Mouse (Mus musculus): ENCODE measurements around the gene Adamtsl5. TPM values are rescaled to one million over a fixed set of nuclear protein-coding genes. Genes with fewer than 3 reads are reported as not detected.

Adamtsl5 gene
- total RNA-seq, 2 experiments from 2014 or later, result 2.0 to 4.2 TPM

GRCm38 (mm10) chr10:80324120-80325037 is 23.8 kb downstream of the Adamtsl5 start:
- DNase-seq (ENCODE audit: low spot score in 2 of 2), result no peak
- intact Hi-C loops (cut with DNase I), result no loop called here

- DNase-seq (ENCODE audit: low spot score in 2 of 2), result no peak
- intact Hi-C loops (cut with DNase I), result no loop called here
Measured at GRCm38 (mm10) chr10:80323261-80324119, 24.7 kb downstream of the Adamtsl5 start.

GRCm38 (mm10) chr10:80322811-80323211 is 25.4 kb downstream of the Adamtsl5 start:
- intact Hi-C loops (cut with DNase I), result no loop called here
- no peak for DNase-seq (ENCODE audit: low spot score in 2 of 2)

- DNase-seq (ENCODE audit: low spot score in 2 of 2), result no peak
Measured at GRCm38 (mm10) chr10:80321670-80322581, 26.3 kb downstream of the Adamtsl5 start.

GRCm38 (mm10) chr10:80321014-80321669 is 27.1 kb downstream of the Adamtsl5 start:
- no peak for DNase-seq (ENCODE audit: low spot score in 2 of 2)
- intact Hi-C loops (cut with DNase I), result no loop called here

More at GRCm38 (mm10) chr10:80321670-80322581, 26.3 kb downstream of the Adamtsl5 start:
- intact Hi-C loops (cut with DNase I), result no loop called here

GRCm38 (mm10) chr10:80320340-80320760 is 27.9 kb downstream of the Adamtsl5 start, which contains the start of gene 2310011J03Rik:
TSS of gene 2310011J03Rik (minus strand) at chr10:80320537.
- intact Hi-C loops (cut with DNase I), result no loop called here
- DNase-seq (ENCODE audit: low spot score in 2 of 2), result peak; percentile 94 to 95

GRCm38 (mm10) chr10:80317011-80317410 is 31.2 kb downstream of the Adamtsl5 start:
- intact Hi-C loops (cut with DNase I), result no loop called here
- no peak for DNase-seq (ENCODE audit: low spot score in 2 of 2)

GRCm38 (mm10) chr10:80316359-80316781 is 31.8 kb downstream of the Adamtsl5 start:
- intact Hi-C loops (cut with DNase I), result no loop called here
- DNase-seq (ENCODE audit: low spot score in 2 of 2), result no peak

- intact Hi-C loops (cut with DNase I), result no loop called here
- DNase-seq (ENCODE audit: low spot score in 2 of 2), result no peak
Measured at GRCm38 (mm10) chr10:80315315-80315714, 32.9 kb downstream of the Adamtsl5 start.

GRCm38 (mm10) chr10:80314494-80315001 is 33.7 kb downstream of the Adamtsl5 start:
- no peak for DNase-seq (ENCODE audit: low spot score in 2 of 2)
- intact Hi-C loops (cut with DNase I), result no loop called here

GRCm38 (mm10) chr10:80313627-80314201 is 34.5 kb downstream of the Adamtsl5 start:
- intact Hi-C loops (cut with DNase I), result no loop called here
- DNase-seq (ENCODE audit: low spot score in 2 of 2), result no peak

- DNase-seq (ENCODE audit: low spot score in 2 of 2), result no peak
- intact Hi-C loops (cut with DNase I), result no loop called here
Measured at GRCm38 (mm10) chr10:80312586-80313504, 35.4 kb downstream of the Adamtsl5 start.

GRCm38 (mm10) chr10:80311560-80311959 is 36.7 kb downstream of the Adamtsl5 start:
- DNase-seq (ENCODE audit: low spot score in 2 of 2), result no peak
- intact Hi-C loops (cut with DNase I), result no loop called here

- no peak for DNase-seq (ENCODE audit: low spot score in 2 of 2)
- intact Hi-C loops (cut with DNase I), result no loop called here
Measured at GRCm38 (mm10) chr10:80304862-80305261, 43.4 kb downstream of the Adamtsl5 start.

GRCm38 (mm10) chr10:80304458-80304857 is 43.8 kb downstream of the Adamtsl5 start:
- intact Hi-C loops (cut with DNase I), result no loop called here
- no peak for DNase-seq (ENCODE audit: low spot score in 2 of 2)

- intact Hi-C loops (cut with DNase I), result no loop called here
- DNase-seq (ENCODE audit: low spot score in 2 of 2), result peak; percentile 66 to 75
Measured at GRCm38 (mm10) chr10:80302471-80302881, 45.7 kb downstream of the Adamtsl5 start.

- DNase-seq (ENCODE audit: low spot score in 2 of 2), result no peak
- intact Hi-C loops (cut with DNase I), result no loop called here
Measured at GRCm38 (mm10) chr10:80302082-80302355, 46.2 kb downstream of the Adamtsl5 start.
